Mouse (Mus musculus): ENCODE results near the gene Edf1. TPM values are rescaled to one million over a fixed set of nuclear protein-coding genes. Genes with fewer than 3 reads are reported as not detected.
A peak's percentile ranks its signal among the peaks of the same experiment; 100 is the strongest.

The Edf1 gene
- 426 and 453 TPM in 2 replicates for polyA plus RNA-seq (2015; fragmentation: Nextera tagmentation; extraction: Ambion mirVana)

GRCm38 (mm10) chr2:25557221-25557963 lies at the start of gene Edf1:
Gene Edf1, plus strand, starts transcription at chr2:25557847.
- Histone ChIP-seq H3K4me3 (peak within 1 kb of the TSS; percentile 91), H3K4me1 (replicated peaks) (peaks cover 28% of the 10 kb centered on the region), H3K27ac (replicated peaks) (peak within 1 kb of the TSS; percentile 83), H3K36me3 (peaks cover 26% of the 10 kb centered on the region), H3K9me3 (no peaks in the 10 kb centered on the region), H3K27me3 (no peaks in the 10 kb centered on the region), H3K4me2 (peak within 1 kb of the TSS; percentile 84), H3K9ac (peak within 1 kb of the TSS; percentile 97)
- WGBS = under 1% methylated on average over 61 of the region's 61 CpGs
- peak; percentile 99 for ATAC-seq (ENCODE audit: low read depth)

GRCm38 (mm10) chr2:25509912-25510311 lies 47.7 kb upstream of the Edf1 start:
- Histone ChIP-seq H3K4me2 (no peak overlapping the region), H3K27ac (replicated peaks) (no peak overlapping the region), H3K36me3 (peaks cover 14% of the 10 kb centered on the region), H3K4me3 (no peak overlapping the region), H3K4me1 (replicated peaks) (no peaks in the 10 kb centered on the region), H3K9ac (no peak overlapping the region), H3K9me3 (no peaks in the 10 kb centered on the region), H3K27me3 (no peaks in the 10 kb centered on the region)
- ATAC-seq (ENCODE audit: low read depth) = no peak
- 70% methylated on average over 3 of the region's 3 CpGs for WGBS

- no peak for ATAC-seq (ENCODE audit: low read depth)
- Histone ChIP-seq H3K4me2 (no peak overlapping the region), H3K27me3 (no peaks in the 10 kb centered on the region), H3K9me3 (no peaks in the 10 kb centered on the region), H3K9ac (no peak overlapping the region), H3K4me3 (no peak overlapping the region), H3K4me1 (replicated peaks) (no peaks in the 10 kb centered on the region), H3K27ac (replicated peaks) (no peak overlapping the region), H3K36me3 (peaks cover 88% of the 10 kb centered on the region)
- 90% methylated on average over 9 of the region's 9 CpGs for WGBS
Observed at GRCm38 (mm10) chr2:25526510-25527302, 30.9 kb upstream of the Edf1 start.

GRCm38 (mm10) chr2:25533707-25534106 lies 23.9 kb upstream of the Edf1 start:
- H3K4me3 ChIP-seq = no peak overlapping the region
- WGBS = 100% methylated on average over 2 of the region's 2 CpGs
- peaks cover 77% of the 10 kb centered on the region for H3K36me3 ChIP-seq
- H3K4me1 ChIP-seq (replicated peaks) = no peaks in the 10 kb centered on the region
- ATAC-seq (ENCODE audit: low read depth) = no peak
- no peaks in the 10 kb centered on the region for H3K27me3 ChIP-seq
- no peak overlapping the region for H3K9ac ChIP-seq
- H3K4me2 ChIP-seq = no peak overlapping the region
- H3K9me3 ChIP-seq = no peaks in the 10 kb centered on the region
- H3K27ac ChIP-seq (replicated peaks) = no peak overlapping the region

GRCm38 (mm10) chr2:25534178-25534865 lies 23.3 kb upstream of the Edf1 start:
- 90% methylated on average over 3 of the region's 3 CpGs for WGBS
- H3K27me3 ChIP-seq = no peaks in the 10 kb centered on the region
- peaks cover 71% of the 10 kb centered on the region for H3K36me3 ChIP-seq
- ATAC-seq (ENCODE audit: low read depth) = no peak
- H3K4me2 ChIP-seq = no peak overlapping the region
- H3K9me3 ChIP-seq = no peaks in the 10 kb centered on the region
- H3K4me1 ChIP-seq (replicated peaks) = no peaks in the 10 kb centered on the region
- no peak overlapping the region for H3K27ac ChIP-seq (replicated peaks)
- H3K9ac ChIP-seq = no peak overlapping the region
- no peak overlapping the region for H3K4me3 ChIP-seq

GRCm38 (mm10) chr2:25534866-25535182 lies 22.8 kb upstream of the Edf1 start:
- H3K27me3 ChIP-seq = no peaks in the 10 kb centered on the region
- H3K36me3 ChIP-seq = peaks cover 66% of the 10 kb centered on the region
- no peak for ATAC-seq (ENCODE audit: low read depth)
- no peaks in the 10 kb centered on the region for H3K4me1 ChIP-seq (replicated peaks)
- H3K4me2 ChIP-seq = no peak overlapping the region
- H3K4me3 ChIP-seq = no peak overlapping the region
- no peaks in the 10 kb centered on the region for H3K9me3 ChIP-seq
- WGBS = 90% methylated on average over 2 of the region's 2 CpGs
- no peak overlapping the region for H3K27ac ChIP-seq (replicated peaks)
- no peak overlapping the region for H3K9ac ChIP-seq

- no peak overlapping the region for H3K4me2 ChIP-seq
- no peak overlapping the region for H3K9ac ChIP-seq
- H3K36me3 ChIP-seq = peaks cover 50% of the 10 kb centered on the region
- no peak overlapping the region for H3K27ac ChIP-seq (replicated peaks)
- no peaks in the 10 kb centered on the region for H3K9me3 ChIP-seq
- WGBS = 89% methylated on average over 8 of the region's 8 CpGs
- no peak overlapping the region for H3K4me3 ChIP-seq
- H3K4me1 ChIP-seq (replicated peaks) = 0 out of 2 replicates have a peak, but pooled peaks cover under 1% of the 10 kb centered on the region
- no peak for ATAC-seq (ENCODE audit: low read depth)
- no peaks in the 10 kb centered on the region for H3K27me3 ChIP-seq
Observed at GRCm38 (mm10) chr2:25536531-25536930, 21.1 kb upstream of the Edf1 start.

GRCm38 (mm10) chr2:25540541-25540948 lies 17.1 kb upstream of the Edf1 start:
- WGBS = 89% methylated on average over 4 of the region's 4 CpGs

GRCm38 (mm10) chr2:25541644-25542367 lies 15.8 kb upstream of the Edf1 start:
- H3K27ac ChIP-seq (replicated peaks) = no peak overlapping the region
- no peak overlapping the region for H3K4me3 ChIP-seq
- no peak overlapping the region for H3K4me2 ChIP-seq
- H3K4me1 ChIP-seq (replicated peaks) = peaks cover 18% of the 10 kb centered on the region
- no peak for ATAC-seq (ENCODE audit: low read depth)
- H3K9me3 ChIP-seq = no peaks in the 10 kb centered on the region
- H3K9ac ChIP-seq = no peak overlapping the region
- WGBS = 80% methylated on average over 10 of the region's 10 CpGs
- H3K36me3 ChIP-seq = peaks cover 12% of the 10 kb centered on the region
- H3K27me3 ChIP-seq = no peaks in the 10 kb centered on the region

More at GRCm38 (mm10) chr2:25540541-25540948, 17.1 kb upstream of the Edf1 start:
- no peak for ATAC-seq (ENCODE audit: low read depth)
- no peaks in the 10 kb centered on the region for H3K9me3 ChIP-seq
- no peak overlapping the region for H3K27ac ChIP-seq (replicated peaks)
- H3K4me1 ChIP-seq (replicated peaks) = peaks cover 8% of the 10 kb centered on the region; the same call in 1 of the 2 replicates
- no peak overlapping the region for H3K4me3 ChIP-seq
- H3K4me2 ChIP-seq = no peak overlapping the region
- H3K36me3 ChIP-seq = peaks cover 25% of the 10 kb centered on the region
- no peaks in the 10 kb centered on the region for H3K27me3 ChIP-seq
- H3K9ac ChIP-seq = no peak overlapping the region

- H3K4me2 ChIP-seq = peak overlapping the region; percentile 83
- H3K36me3 ChIP-seq = no peaks in the 10 kb centered on the region
- H3K27ac ChIP-seq (replicated peaks) = no peak overlapping the region
- H3K4me3 ChIP-seq = peak overlapping the region; percentile 63
- H3K4me1 ChIP-seq (replicated peaks) = peaks cover 22% of the 10 kb centered on the region
- no peaks in the 10 kb centered on the region for H3K9me3 ChIP-seq
- H3K9ac ChIP-seq = peak overlapping the region; percentile 78
- peak; percentile 71 for ATAC-seq (ENCODE audit: low read depth)
- H3K27me3 ChIP-seq = no peaks in the 10 kb centered on the region
- WGBS = 10% methylated on average over 33 of the region's 43 CpGs
Observed at GRCm38 (mm10) chr2:25545996-25546810, 11.4 kb upstream of the Edf1 start.

Data from neural tube, embryonic 13.5 days (tissue).